Mouse (Mus musculus) lung, postnatal 36 days (tissue): ENCODE data around the gene Fig4.

Source experiments
- DNase-seq: peaks from one replicate; pipeline ENCODE4 v3.0.0; 2022; ENCODE audit warnings: mixed read lengths

Gene Fig4

GRCm38 (mm10) chr10:41302689-41303431, at the start of gene Fig4:
Gene Fig4, minus strand, starts transcription at chr10:41303260.
- peak; percentile 91 for DNase-seq

- DNase-seq = peak; percentile 79
Measured at GRCm38 (mm10) chr10:41341346-41341745, 38.3 kb upstream of the Fig4 start.

GRCm38 (mm10) chr10:41332533-41333043, 29.5 kb upstream of the Fig4 start:
- DNase-seq = no peak

- DNase-seq = no peak
Measured at GRCm38 (mm10) chr10:41315866-41316265, 12.8 kb upstream of the Fig4 start.

GRCm38 (mm10) chr10:41308205-41308604, 5.1 kb upstream of the Fig4 start:
- no peak for DNase-seq

GRCm38 (mm10) chr10:41304961-41305455, 1.9 kb upstream of the Fig4 start:
- no peak for DNase-seq

GRCm38 (mm10) chr10:41303639-41304444, 782 bp upstream of the Fig4 start, which contains the start of gene Ak9:
Gene Ak9, plus strand, starts transcription at chr10:41303980.
- peak; percentile 96 for DNase-seq

- DNase-seq = no peak
Measured at GRCm38 (mm10) chr10:41300161-41300560, 2.9 kb downstream of the Fig4 start.

GRCm38 (mm10) chr10:41295145-41295544, 7.9 kb downstream of the Fig4 start:
- peak; percentile 61 for DNase-seq

GRCm38 (mm10) chr10:41294734-41295133, 8.3 kb downstream of the Fig4 start:
- DNase-seq = no peak

- peak; percentile 38 for DNase-seq
Measured at GRCm38 (mm10) chr10:41293019-41293418, 10.0 kb downstream of the Fig4 start.

- no peak for DNase-seq
Measured at GRCm38 (mm10) chr10:41291021-41291420, 12.0 kb downstream of the Fig4 start.

- DNase-seq = peak; percentile 89
Measured at GRCm38 (mm10) chr10:41288771-41289415, 14.2 kb downstream of the Fig4 start.

- DNase-seq = no peak
Measured at GRCm38 (mm10) chr10:41288074-41288473, 15.0 kb downstream of the Fig4 start.

GRCm38 (mm10) chr10:41287618-41288017, 15.4 kb downstream of the Fig4 start:
- DNase-seq = no peak

- DNase-seq = no peak
Measured at GRCm38 (mm10) chr10:41282086-41282485, 21.0 kb downstream of the Fig4 start.

GRCm38 (mm10) chr10:41280796-41281195, 22.3 kb downstream of the Fig4 start:
- DNase-seq = no peak

GRCm38 (mm10) chr10:41280177-41280576, 22.9 kb downstream of the Fig4 start:
- DNase-seq = no peak

- DNase-seq = no peak
Measured at GRCm38 (mm10) chr10:41278808-41279207, 24.3 kb downstream of the Fig4 start.

- no peak for DNase-seq
Measured at GRCm38 (mm10) chr10:41274871-41275270, 28.2 kb downstream of the Fig4 start.

GRCm38 (mm10) chr10:41271860-41272259, 31.2 kb downstream of the Fig4 start:
- DNase-seq = peak; percentile 7

- no peak for DNase-seq
Measured at GRCm38 (mm10) chr10:41261889-41262288, 41.2 kb downstream of the Fig4 start.

- no peak for DNase-seq
Measured at GRCm38 (mm10) chr10:41261218-41261617, 41.8 kb downstream of the Fig4 start.
